Mouse (Mus musculus) ES-Bruce4 (cell line): Measurements from ENCODE around the gene Pth2.

ENCODE experiments used
- CTCF ChIP-seq: IDR thresholded peaks from one replicate; pipeline ENCODE4 v1.8.1; 2011; ENCODE audit warnings: low read depth, low read length
- EP300 ChIP-seq: IDR thresholded peaks from 2 replicates; pipeline ENCODE4 v1.6.1; 2011; ENCODE audit warnings: low read depth, low read length; ENCODE audit not compliant: insufficient read depth
- POLR2A ChIP-seq: IDR thresholded peaks from one replicate; pipeline ENCODE4 v1.8.1; 2011; ENCODE audit warnings: low read length; ENCODE audit not compliant: insufficient read depth

GRCm38 (mm10) chr7:45175929-45176328 is 4.9 kb upstream of the Pth2 start:
- no peak for TF ChIP-seq POLR2A
- no peak for TF ChIP-seq CTCF
- no peak for TF ChIP-seq EP300
